Mouse (Mus musculus) layer of hippocampus, adult 9-11 months (tissue): ENCODE measurements at regions not wholly inside any gene's neighbourhood (a gene's known extent, or its start where the extent isn't known, plus 50 kb on each side); places are given as distances from the start of the nearest gene placed in this dataset.

ENCODE experiments used
- DNase-seq: peaks from one replicate; pipeline ENCODE4 v3.0.0; 2022

DNA sequence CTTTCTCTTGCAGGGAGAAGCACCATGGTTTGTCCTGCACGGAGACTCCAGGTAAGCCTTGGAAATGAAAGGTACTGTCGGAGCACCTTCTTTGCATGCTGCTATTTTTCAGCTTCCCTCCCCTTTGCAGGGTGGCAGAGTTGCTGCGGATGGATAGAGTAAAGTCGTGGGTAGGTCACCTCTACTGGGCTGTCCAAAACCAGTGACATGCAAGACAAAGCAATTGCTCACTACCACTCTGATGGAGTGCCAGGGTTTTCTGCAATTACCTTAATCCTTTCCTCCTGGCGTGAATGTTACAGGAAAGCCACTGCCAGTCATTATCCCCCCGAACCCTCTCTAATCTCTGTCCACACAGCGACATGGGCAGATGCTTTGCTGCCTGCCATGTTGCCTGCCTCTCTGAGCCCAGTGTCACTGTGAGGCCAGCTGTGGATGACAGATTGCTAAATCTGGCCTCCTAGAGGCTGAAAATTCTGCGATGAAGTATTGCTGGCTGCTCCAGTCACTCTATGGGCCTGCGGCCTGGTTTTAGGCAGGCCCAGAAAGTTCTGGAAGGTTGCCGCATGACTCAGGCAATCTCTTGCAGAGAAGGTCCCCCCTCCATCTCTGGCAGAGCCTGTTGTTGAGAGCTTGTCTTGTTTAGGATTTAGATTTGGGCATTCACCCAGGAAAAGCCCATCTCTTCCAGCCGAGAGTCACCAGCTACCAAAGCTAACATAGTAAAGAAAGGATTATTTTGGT lies 54.1 kb upstream of the Sod3 start:
- DNase-seq: peak; percentile 52

DNA sequence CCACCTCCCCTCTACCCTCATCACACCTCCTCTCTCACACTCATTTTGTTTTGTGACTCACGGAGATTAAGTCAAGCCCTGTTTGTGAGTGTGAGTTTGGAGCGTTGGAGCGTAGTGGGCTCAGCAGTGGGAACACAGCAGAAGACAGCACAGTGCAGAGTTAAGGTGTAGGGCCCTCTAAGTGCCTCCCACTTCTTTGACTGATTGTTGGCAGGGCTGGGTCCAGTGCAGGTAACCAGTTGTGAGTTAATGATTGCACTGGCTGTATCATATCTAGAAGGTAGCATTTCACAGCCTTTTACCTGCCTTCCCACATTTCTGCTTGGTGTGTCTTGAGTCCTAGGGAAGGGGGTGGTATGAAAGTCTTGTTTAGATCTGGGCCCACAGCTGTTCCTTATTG lies 67.3 kb upstream of the Sod3 start:
- DNase-seq: no peak

DNA sequence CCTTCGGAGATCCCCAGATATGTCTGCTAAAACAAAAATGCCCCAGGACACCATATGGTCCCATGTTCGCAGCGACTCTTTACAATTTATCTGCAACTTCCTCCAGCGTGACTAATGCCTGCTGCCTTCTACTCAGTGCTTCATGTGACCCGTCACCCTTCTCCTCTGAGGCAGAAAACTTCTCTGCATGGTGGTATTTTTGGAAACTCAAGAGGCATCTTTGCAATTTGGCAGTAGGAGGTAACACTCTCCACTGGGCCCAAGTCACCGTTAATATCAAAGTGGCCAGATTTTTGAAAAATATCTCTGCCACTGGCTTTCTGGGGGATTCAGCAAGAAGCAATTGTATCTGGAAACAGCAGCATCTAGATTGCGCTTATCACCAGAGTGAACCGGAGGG lies 69.1 kb upstream of the Sod3 start:
- no peak for DNase-seq

DNA sequence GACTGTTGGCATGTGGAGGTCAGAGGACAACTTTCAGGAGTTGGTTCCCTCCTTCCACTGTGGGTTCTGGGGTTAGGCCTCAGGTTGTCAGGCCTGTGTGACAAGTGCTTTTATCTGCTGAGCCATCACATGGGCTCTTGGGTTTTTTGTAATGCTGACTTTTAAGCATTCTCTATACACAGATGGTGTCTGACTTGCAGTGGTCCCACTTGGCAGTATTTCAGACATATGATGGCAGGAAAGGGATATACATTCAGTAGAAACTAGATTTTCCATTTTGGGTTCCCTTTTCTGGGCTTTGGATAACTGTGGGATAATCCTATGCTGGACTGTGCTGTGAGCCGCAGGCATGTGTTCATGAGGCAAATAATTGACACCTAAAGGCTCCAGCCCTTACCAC lies 75.3 kb upstream of the Sod3 start:
- no peak for DNase-seq

DNA sequence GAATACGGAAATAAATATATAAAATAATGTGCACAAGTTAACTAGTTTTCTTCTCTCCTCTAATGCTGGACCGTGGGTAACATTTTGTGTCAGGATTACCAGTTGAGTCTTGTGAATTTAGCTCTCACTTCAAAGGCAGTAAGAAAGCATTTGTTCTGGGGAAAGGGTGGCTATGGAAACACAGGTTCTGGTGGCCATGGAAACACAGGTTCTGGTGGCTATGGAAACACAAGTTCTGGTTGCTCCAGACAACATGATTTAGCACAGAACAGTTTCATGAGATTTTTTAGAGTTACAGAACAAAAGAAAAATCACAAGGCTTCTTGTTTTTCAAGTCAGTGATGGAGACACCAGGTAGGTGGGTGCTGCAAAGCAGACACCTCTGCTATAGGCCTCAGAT lies 82.7 kb upstream of the Sod3 start:
- peak; percentile 16 for DNase-seq

DNA sequence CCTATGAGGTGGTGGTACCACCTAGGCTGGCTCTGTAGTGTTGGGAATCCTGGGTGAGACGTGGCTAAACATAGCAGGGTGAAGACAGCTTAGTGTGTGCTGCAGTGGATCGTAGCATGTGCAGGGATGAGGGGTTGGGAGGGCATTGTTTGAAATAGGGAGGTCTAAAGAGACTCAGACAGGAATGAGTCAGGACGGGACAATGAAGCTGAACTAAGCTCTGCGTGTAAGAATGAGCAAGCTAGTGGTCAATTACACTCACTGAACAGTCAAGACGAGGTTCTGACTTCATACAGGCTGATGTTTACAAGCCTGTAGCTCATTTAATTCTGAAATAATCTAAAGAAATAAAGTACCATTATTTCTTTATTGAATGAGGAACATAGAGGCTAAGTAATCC lies 85.5 kb upstream of the Sod3 start:
- DNase-seq: no peak

DNA sequence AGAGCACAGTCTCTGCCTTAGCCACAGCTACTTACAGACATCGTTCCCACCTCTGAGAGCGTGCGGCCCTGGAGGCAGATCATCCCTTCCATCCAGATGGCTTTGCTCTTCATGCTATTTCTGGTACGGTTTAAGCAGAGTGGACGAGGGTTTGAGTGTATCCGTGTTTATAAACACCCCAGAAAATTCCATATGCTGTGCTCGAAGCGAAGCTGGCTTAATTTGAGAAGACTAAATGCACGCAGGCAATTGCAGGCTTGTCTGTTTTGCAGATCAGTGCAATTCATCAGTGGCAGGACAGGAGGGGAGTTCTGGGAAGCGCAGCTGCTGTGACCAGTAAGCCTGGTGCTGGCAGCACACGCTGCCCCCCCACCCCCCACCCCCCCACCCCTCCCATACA lies 72.9 kb upstream of the Dhx15 start:
- DNase-seq: peak; percentile 78

DNA sequence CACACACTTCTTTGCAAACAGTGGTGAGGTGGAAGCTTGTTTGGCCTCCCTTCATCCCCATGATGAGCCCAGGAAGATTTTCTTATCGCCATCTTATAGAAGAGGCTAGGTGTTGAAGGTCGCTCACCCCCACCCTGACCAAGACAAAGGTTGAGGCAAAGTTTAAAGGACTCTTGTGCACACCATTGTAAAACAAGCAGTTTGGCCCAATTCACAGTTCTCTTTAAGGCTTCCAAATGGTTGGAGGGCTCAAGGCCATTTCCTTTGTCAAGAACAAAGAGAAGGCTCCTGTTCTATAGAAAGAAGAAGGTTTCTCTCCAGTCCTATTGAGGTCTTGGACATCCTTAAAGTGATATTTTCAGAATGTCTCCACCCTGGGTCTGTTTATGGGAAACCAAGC lies 67.8 kb upstream of the Dhx15 start:
- no peak for DNase-seq

DNA sequence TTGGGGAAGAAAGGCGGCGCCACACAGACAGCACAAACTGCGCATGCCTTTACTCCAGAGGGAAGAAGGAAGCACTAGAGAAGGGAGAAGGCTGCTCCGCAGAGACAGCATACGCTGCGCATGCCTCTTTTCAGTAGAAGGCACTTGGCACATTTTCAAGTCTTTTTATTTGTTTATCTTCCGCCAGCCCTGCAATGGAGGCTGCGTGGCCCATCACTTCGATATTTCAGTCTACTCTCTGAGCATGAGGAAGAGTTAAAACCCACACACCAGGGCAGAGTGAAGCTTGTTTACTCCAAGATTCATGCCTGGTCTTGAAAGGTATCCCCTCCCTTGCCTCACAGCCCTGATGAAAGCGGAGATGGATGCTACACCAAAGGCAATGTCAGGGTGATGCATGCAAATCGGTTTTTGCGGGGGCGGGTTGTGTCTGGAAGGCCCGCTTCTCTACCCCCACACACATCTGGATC lies 64.3 kb upstream of the Dhx15 start:
- no peak for DNase-seq

DNA sequence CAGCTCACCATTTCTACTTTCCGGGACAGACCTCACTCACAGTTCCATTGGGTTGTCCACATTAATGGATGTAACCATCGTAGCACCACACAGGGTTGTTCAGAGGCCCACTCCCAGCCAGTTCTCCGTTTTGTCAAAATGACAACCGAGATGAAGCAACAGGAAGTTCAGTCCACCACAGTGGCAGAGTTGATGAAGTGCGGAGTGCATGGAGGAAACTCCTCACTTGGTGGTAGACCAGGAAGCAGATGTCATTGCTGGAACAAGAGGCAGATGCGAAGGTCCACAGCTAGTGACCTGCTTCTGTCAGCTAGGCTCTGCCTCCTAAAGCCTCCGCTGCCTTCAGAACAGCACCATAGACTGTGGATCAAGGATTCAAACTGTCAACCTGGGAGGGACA lies 59.5 kb upstream of the Dhx15 start:
- DNase-seq: no peak

DNA sequence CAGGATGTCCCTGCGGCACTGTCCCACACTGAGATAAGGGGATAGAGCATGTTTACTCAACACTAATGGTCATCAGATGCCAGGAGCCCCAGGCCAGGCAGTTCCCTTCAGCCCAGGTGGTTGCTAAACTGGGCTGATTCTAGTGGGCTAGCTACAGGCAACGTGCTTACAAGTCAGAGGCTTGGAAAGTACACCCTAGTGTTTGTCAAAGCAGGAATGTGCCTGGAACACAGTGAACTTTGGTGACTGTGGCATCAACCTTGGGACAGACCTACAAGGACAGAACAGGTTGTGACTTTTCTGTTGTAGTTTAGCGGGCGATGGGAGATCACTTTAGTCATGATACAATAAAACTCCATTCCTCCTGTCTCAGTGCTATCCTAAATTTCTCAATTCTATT lies 53.6 kb upstream of the Dhx15 start:
- no peak for DNase-seq

DNA sequence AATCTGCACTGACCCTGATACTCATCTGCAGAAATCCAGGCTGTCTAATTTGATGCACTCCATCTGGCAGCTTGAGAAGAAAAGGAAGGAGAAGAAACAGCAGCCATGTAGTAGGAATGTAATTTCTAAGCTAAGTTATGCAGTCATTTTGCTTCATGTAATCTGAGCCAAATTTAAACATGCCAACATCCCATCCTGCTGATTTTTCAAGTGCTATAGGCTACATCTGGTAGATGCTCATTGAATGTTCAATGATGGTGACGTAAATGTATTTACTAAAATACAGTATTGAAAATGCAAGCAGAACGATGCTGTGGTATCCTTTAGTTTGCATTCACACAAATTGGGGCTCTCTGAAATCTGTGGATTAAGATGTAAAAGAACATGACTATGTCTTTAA lies 52.1 kb upstream of the Dhx15 start:
- no peak for DNase-seq

DNA sequence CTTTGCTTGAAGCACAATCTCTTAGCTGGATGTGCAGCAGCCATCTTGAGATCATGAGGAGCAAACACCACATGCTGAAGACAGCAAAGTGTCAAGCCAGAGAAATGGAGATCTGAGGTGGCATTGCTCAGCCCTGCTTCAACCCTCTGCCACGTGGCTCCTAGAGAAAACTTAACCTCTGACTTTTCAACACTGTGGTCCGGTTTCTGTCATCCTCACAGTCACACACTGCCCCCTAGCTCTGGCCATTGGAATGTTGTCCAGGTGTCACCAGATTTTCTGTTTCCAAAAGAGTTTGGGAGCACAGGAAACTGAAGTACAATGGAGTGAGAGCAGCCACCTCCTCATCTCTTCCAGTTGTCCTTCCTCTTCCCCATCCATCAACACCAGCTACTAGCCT lies 50.2 kb upstream of the Dhx15 start:
- no peak for DNase-seq
